Mouse (Mus musculus) ovary, adult 2 months (tissue): ENCODE results near the gene Vamp9. TPM values are rescaled to one million over a fixed set of nuclear protein-coding genes. Genes with fewer than 3 reads are reported as not detected.

ENCODE experiments used
- polyA plus RNA-seq: library from polyadenylated mRNA; depleted of rRNA; stranded (reverse); fragments of >200 nt; gene quantifications from 2 replicates; pipeline ENCODE4 v1.2.3, GENCODE M21; 2012; rRNA removed

The Vamp9 gene
- polyA plus RNA-seq: 0.55 TPM in 1 of 2 replicates, not detected in the other

DNA sequence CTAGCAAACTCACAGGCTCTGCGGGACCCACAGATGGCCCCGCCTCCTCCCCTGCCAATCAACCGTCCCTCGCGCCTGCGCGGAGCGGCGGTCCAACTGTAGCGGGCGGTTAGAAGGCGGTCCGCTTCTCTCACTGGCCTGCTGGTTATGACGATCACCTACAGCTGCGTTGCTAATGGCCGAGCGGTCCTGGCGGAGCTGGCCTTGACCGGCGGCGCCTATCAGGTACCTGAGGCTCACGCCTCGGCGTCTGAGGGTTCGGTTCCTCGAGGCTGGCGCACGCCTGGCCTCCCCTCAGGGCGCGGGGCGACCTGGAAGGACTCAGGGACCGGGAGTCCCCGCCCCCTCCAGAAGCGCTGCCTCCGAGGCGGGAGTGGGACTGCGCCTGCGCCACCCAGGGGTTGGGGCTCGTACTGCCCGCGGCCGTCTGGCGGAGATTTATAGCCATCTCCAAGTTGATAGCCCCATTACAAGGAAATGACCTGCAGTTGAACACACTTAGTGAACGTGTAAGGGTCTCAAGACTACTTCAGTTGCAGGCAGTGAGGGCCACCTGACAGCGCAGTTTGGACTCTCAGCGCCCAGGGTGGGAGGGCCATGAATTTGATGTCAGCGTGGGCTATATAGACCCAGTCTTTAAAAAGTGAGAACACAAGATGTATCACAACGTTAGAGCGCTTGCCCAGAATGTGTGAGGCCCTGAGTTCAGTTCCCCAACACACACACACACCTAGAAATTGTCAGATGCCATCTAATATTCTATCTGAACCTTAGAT, at the start of gene Vamp9:
Vamp9 (plus strand) TSS at position 74 of the 776 bp plus-strand sequence.

DNA sequence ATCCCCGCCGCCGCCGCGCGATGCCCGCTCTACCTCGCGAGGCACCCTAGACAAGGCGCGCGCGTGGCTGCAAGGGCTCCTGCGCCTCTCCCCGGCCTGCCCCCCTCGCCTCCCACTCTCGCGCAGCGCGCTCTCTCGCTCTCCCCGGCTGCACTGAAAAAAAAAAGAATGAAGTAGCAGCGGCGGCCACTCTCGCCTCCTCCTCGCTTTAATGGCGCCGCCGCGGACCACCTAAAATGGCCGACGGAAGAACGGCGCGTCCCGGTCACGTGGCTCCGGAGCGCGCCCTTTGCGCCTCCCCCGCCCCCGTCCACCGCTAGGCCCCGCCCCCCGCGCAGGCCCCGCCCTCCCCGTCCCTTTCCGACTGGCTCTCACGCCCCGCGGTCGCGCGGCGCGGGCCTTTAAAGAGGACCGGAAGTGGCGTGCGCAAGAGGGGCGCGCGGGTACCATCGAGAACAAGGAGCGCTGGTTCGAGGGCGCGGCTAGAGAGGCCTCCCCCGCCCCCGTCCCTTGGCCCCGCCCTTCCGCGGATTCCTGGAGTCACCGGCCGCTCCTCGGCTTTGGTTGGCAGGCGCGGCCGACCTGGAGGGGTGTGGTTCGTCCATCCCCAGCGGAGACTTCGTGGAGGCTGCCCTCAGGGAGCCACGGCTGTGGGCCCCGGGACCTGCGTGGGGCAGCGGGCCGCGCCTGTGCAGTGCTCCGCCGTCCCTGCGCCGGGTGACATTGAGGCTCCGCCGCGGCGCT, 72.8 kb downstream of the Vamp9 start, which contains the start of the genes Hnrnpd and 4930524J08Rik:
Hnrnpd (minus strand) TSS at position 240 of the 744 bp plus-strand sequence.
4930524J08Rik (plus strand) TSS at position 363 of the 744 bp plus-strand sequence.

Other genes starting within 250 kb of the Vamp9 start
- gene Rasgef1b, start 177.2 kb upstream of the Vamp9 start, polyA plus RNA-seq: 10.2 and 16.0 TPM in 2 replicates
- 72.4 and 118 TPM in 2 replicates for gene Hnrnpd, start 72.7 kb downstream of the Vamp9 start, polyA plus RNA-seq
- gene 4930524J08Rik, start 72.8 kb downstream of the Vamp9 start, polyA plus RNA-seq: 3.0 and 8.9 TPM in 2 replicates
- gene Hnrnpdl, start 133.4 kb downstream of the Vamp9 start, polyA plus RNA-seq: 76.8 and 125 TPM in 2 replicates
- gene Enoph1, start 133.7 kb downstream of the Vamp9 start, polyA plus RNA-seq: 46.2 and 49.3 TPM in 2 replicates